Comparison of ENCODE assay signal across 9 mouse cellular contexts in the genomic region with DNA sequence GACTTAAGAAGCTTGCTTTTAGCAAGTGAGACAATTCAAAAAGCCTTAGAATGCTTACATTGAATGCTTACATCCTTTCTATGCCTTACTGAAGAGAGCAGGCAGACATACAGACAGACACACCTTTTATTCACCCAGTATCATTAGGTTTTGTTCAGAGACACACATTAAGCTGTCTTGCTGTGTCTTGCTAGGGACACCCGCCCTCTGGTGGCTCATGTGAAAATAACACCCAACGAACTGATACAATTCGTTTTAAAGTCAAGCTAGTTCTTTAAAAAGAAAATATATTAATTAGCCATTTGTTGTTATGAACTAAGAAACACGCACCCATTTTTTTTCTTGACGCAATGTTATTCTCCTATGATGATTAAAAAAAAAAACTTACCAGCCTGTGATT.
DNase-seq lines count a peak whose midpoint lies in the region; ATAC-seq and TF ChIP-seq lines count a peak whose summit lies in the region.
"Had no signal": no experiment of that assay in that cellular context is flagged by ENCODE, and none has a peak within 500 bp of the region (broad histone marks: within the 10 kb centered on the region; RNA-seq: fewer than 3 reads in every experiment).

No protein-coding gene starts in this region.

- no peak overlapping the region for H3K27ac ChIP-seq in liver, adult 2 months (replicated peaks; ENCODE audit: insufficient read depth, low read depth, low read length)
- H3K27ac ChIP-seq in liver, embryonic 11.5 days (ENCODE audit: low read depth, low read length): no peak overlapping the region
- no peak overlapping the region for H3K27ac ChIP-seq in forebrain, embryonic 11.5 days (ENCODE audit: low read depth, low read length)
- H3K27ac ChIP-seq in hindbrain, embryonic 15.5 days (replicated peaks): peak overlapping the region; percentile 73
- no peak overlapping the region for H3K27ac ChIP-seq in midbrain, embryonic 12.5 days (replicated peaks)
- no peak overlapping the region for H3K27ac ChIP-seq in stomach, postnatal 0 days (replicated peaks)
- H3K27ac ChIP-seq: embryonic facial prominence, embryonic 12.5 days had no signal

- no peaks in the 10 kb centered on the region for H3K36me3 ChIP-seq in liver, adult 2 months (ENCODE audit: control insufficient read depth, insufficient read depth, low read length)
- no peaks in the 10 kb centered on the region for H3K36me3 ChIP-seq in liver, embryonic 11.5 days (ENCODE audit: control insufficient read depth, insufficient read depth, low read length)
- H3K36me3 ChIP-seq in forebrain, embryonic 11.5 days (ENCODE audit: control insufficient read depth, insufficient read depth, low read length): no peaks in the 10 kb centered on the region
- no peaks in the 10 kb centered on the region for H3K36me3 ChIP-seq in hindbrain, embryonic 15.5 days
- H3K36me3 ChIP-seq in midbrain, embryonic 12.5 days: no peaks in the 10 kb centered on the region
- H3K36me3 ChIP-seq in stomach, postnatal 0 days (ENCODE audit: control insufficient read depth, insufficient read depth, low read length): no peaks in the 10 kb centered on the region
- H3K36me3 ChIP-seq: embryonic facial prominence, embryonic 12.5 days had no signal

- no peak overlapping the region for H3K4me3 ChIP-seq in liver, adult 2 months (ENCODE audit: insufficient read depth, low read depth, low read length)
- no peak overlapping the region for H3K4me3 ChIP-seq in liver, embryonic 11.5 days (ENCODE audit: low read depth, low read length)
- no peak overlapping the region for H3K4me3 ChIP-seq in forebrain, embryonic 11.5 days (ENCODE audit: low read depth, low read length)
- peak overlapping the region; percentile 42 for H3K4me3 ChIP-seq in hindbrain, embryonic 15.5 days
- H3K4me3 ChIP-seq in midbrain, embryonic 12.5 days: peak overlapping the region; percentile 15; the same call in 1 of the 2 replicates
- H3K4me3 ChIP-seq in stomach, postnatal 0 days (ENCODE audit: low read depth, low read length): no peak overlapping the region

- H3K4me2 ChIP-seq in liver, embryonic 11.5 days: no peak overlapping the region
- peak overlapping the region; percentile 81; the same call in 1 of the 2 replicates for H3K4me2 ChIP-seq in forebrain, embryonic 11.5 days (ENCODE audit: low read depth, low read length, severe bottlenecking)
- peak overlapping the region; percentile 82 for H3K4me2 ChIP-seq in hindbrain, embryonic 15.5 days
- H3K4me2 ChIP-seq in midbrain, embryonic 12.5 days (replicated peaks): peak overlapping the region; percentile 62; the same call in 1 of the 2 replicates
- no peak overlapping the region for H3K4me2 ChIP-seq in stomach, postnatal 0 days (replicated peaks; ENCODE audit: low read depth)

- no peak for ATAC-seq in liver, embryonic 11.5 days (replicated peaks; ENCODE audit: low FRiP score)
- 0 out of 2 replicates have a peak, but pooled peaks have one; percentile 23 for ATAC-seq in forebrain, embryonic 11.5 days (replicated peaks; ENCODE audit: low FRiP score)
- ATAC-seq in hindbrain, embryonic 15.5 days (ENCODE audit: low FRiP score, low read depth): no peak
- ATAC-seq in midbrain, embryonic 12.5 days (ENCODE audit: low FRiP score, low read depth): no peak
- ATAC-seq in stomach, postnatal 0 days (ENCODE audit: low FRiP score, low TSS enrichment): no peak

- no peaks in the 10 kb centered on the region for H3K4me1 ChIP-seq in liver, adult 2 months (ENCODE audit: control insufficient read depth, insufficient read depth, low read length)
- no peaks in the 10 kb centered on the region for H3K4me1 ChIP-seq in liver, embryonic 11.5 days (replicated peaks; ENCODE audit: control insufficient read depth, insufficient read depth, low read length)
- peaks cover 2% of the 10 kb centered on the region for H3K4me1 ChIP-seq in forebrain, embryonic 11.5 days (replicated peaks; ENCODE audit: control insufficient read depth, insufficient read depth, low read length)
- H3K4me1 ChIP-seq in hindbrain, embryonic 15.5 days (replicated peaks): peaks cover 37% of the 10 kb centered on the region
- peaks cover 34% of the 10 kb centered on the region for H3K4me1 ChIP-seq in midbrain, embryonic 12.5 days
- H3K4me1 ChIP-seq in stomach, postnatal 0 days (replicated peaks; ENCODE audit: control insufficient read depth, insufficient read depth): 0 out of 2 replicates have a peak, but pooled peaks cover 5% of the 10 kb centered on the region

- no peak for TF ChIP-seq EP300 in stomach, postnatal 0 days (optimal IDR thresholded peaks at IDR 0.05)

- WGBS in liver, adult 2 months: 10% methylated on average over 5 of the region's 5 CpGs
- WGBS in liver, embryonic 11.5 days: 21% methylated on average over 5 of the region's 5 CpGs
- WGBS in forebrain, embryonic 11.5 days: 10% methylated on average over 5 of the region's 5 CpGs
- WGBS in hindbrain, embryonic 15.5 days: 5% methylated on average over 5 of the region's 5 CpGs
- WGBS in midbrain, embryonic 12.5 days: 10% methylated on average over 5 of the region's 5 CpGs
- WGBS in stomach, postnatal 0 days: 19% methylated on average over 5 of the region's 5 CpGs

- peak; percentile 60 for DNase-seq in liver, adult 2 months (ENCODE audit: extremely low read depth, low read depth, low spot score)
- DNase-seq in liver, embryonic 11.5 days (ENCODE audit: low spot score): no peak
- DNase-seq in c-Kit-positive CD71-negative TER-119-negative erythroid progenitor cells, embryonic 14.5 days (ENCODE audit: low read depth): peak; percentile 29
- peak; percentile 83 for DNase-seq in forebrain, embryonic 11.5 days (ENCODE audit: low spot score)
- peak; percentile 81 to 89 for DNase-seq in left cerebral cortex, adult 18-20 months (ENCODE audit: low spot score in 2 of 2)
- DNase-seq in stomach, postnatal 0 days (ENCODE audit: low spot score): peak; percentile 78

- no peaks in the 10 kb centered on the region for H3K27me3 ChIP-seq in liver, adult 2 months (ENCODE audit: control insufficient read depth, insufficient read depth, low read length)
- H3K27me3 ChIP-seq in liver, embryonic 11.5 days (replicated peaks; ENCODE audit: control insufficient read depth, insufficient read depth, low read length): no peaks in the 10 kb centered on the region; the same call in 1 of the 2 replicates
- H3K27me3 ChIP-seq in forebrain, embryonic 11.5 days (ENCODE audit: control insufficient read depth, insufficient read depth, low read length): no peaks in the 10 kb centered on the region
- H3K27me3 ChIP-seq in hindbrain, embryonic 15.5 days: no peaks in the 10 kb centered on the region
- H3K27me3 ChIP-seq in midbrain, embryonic 12.5 days: peaks cover 16% of the 10 kb centered on the region; the same call in 1 of the 2 replicates
- H3K27me3 ChIP-seq in stomach, postnatal 0 days (ENCODE audit: control insufficient read depth, insufficient read depth, low read length): no peaks in the 10 kb centered on the region
- H3K27me3 ChIP-seq: embryonic facial prominence, embryonic 12.5 days had no signal

- H3K9me3 ChIP-seq in liver, embryonic 11.5 days (ENCODE audit: control insufficient read depth, low read length): no peaks in the 10 kb centered on the region
- no peaks in the 10 kb centered on the region for H3K9me3 ChIP-seq in forebrain, embryonic 11.5 days (ENCODE audit: control insufficient read depth, low read length)
- H3K9me3 ChIP-seq in hindbrain, embryonic 15.5 days: no peaks in the 10 kb centered on the region
- H3K9me3 ChIP-seq in midbrain, embryonic 12.5 days: no peaks in the 10 kb centered on the region
- no peaks in the 10 kb centered on the region for H3K9me3 ChIP-seq in stomach, postnatal 0 days (ENCODE audit: control insufficient read depth, low read length)
- H3K9me3 ChIP-seq: embryonic facial prominence, embryonic 12.5 days had no signal

- TF ChIP-seq CTCF in liver, adult 2 months (IDR thresholded peaks at IDR 0.05; ENCODE audit: low read depth, low read length): peak; percentile 70
- TF ChIP-seq CTCF in stomach, postnatal 0 days (IDR thresholded peaks at IDR 0.05; ENCODE audit: low read depth): peak; percentile 89

- TF ChIP-seq POLR2A in liver, adult 2 months (IDR thresholded peaks at IDR 0.05; ENCODE audit: extremely low read depth, insufficient read depth, low read length): no peak

- H3K79me2 ChIP-seq in liver, adult 2 months (ENCODE audit: control insufficient read depth, insufficient read depth, low read length): no peaks in the 10 kb centered on the region

- no peak overlapping the region for H3K9ac ChIP-seq in liver, adult 2 months (ENCODE audit: low read depth, low read length)
- H3K9ac ChIP-seq in liver, embryonic 11.5 days (ENCODE audit: low read depth, low read length): no peak overlapping the region
- no peak overlapping the region for H3K9ac ChIP-seq in forebrain, embryonic 11.5 days (ENCODE audit: low read length)
- H3K9ac ChIP-seq in hindbrain, embryonic 15.5 days: no peak overlapping the region
- no peak overlapping the region for H3K9ac ChIP-seq in midbrain, embryonic 12.5 days (replicated peaks)
- H3K9ac ChIP-seq in stomach, postnatal 0 days (ENCODE audit: low read length): no peak overlapping the region
- H3K9ac ChIP-seq: embryonic facial prominence, embryonic 12.5 days had no signal

Comparison
In these comparisons a context has a peak if more than half of its experiments do, and no peak if none do; other contexts are left out.
1. H3K4me3 ChIP-seq: peak in hindbrain, embryonic 15.5 days (single experiment) and midbrain, embryonic 12.5 days (single experiment); none in liver, adult 2 months (single experiment), liver, embryonic 11.5 days (single experiment), forebrain, embryonic 11.5 days (single experiment) and stomach, postnatal 0 days (single experiment).
2. H3K4me2 ChIP-seq: peak in forebrain, embryonic 11.5 days (single experiment), hindbrain, embryonic 15.5 days (single experiment) and midbrain, embryonic 12.5 days (single experiment); none in liver, embryonic 11.5 days (single experiment) and stomach, postnatal 0 days (single experiment).